In genomic region chr6:95621821-95622220, GRCm38 (mm10) we compare ENCODE assay signal across 9 mouse cellular contexts.
DNase-seq lines count a peak whose midpoint lies in the region; ATAC-seq lines count a peak whose summit lies in the region.
"Had no signal": no experiment of that assay in that cellular context is flagged by ENCODE, and none has a peak within 500 bp of the region (broad histone marks: within the 10 kb centered on the region; RNA-seq: fewer than 3 reads in every experiment).

No protein-coding gene starts in this region.

- no peak overlapping the region for H3K4me2 ChIP-seq in midbrain, embryonic 15.5 days
- H3K4me2 ChIP-seq: liver, embryonic 15.5 days had no signal

- H3K27ac ChIP-seq in midbrain, embryonic 15.5 days, result no peak overlapping the region
- H3K27ac ChIP-seq in midbrain, embryonic 10.5 days (replicated peaks), result no peak overlapping the region
- H3K27ac ChIP-seq: liver, embryonic 15.5 days had no signal

- no peaks in the 10 kb centered on the region for H3K9me3 ChIP-seq in midbrain, embryonic 15.5 days
- H3K9me3 ChIP-seq in midbrain, embryonic 10.5 days (replicated peaks), result no peaks in the 10 kb centered on the region
- H3K9me3 ChIP-seq: liver, embryonic 15.5 days had no signal

- peaks cover 4% of the 10 kb centered on the region; the same call in 1 of the 2 replicates for H3K4me1 ChIP-seq in midbrain, embryonic 15.5 days
- H3K4me1 ChIP-seq in midbrain, embryonic 10.5 days, result no peaks in the 10 kb centered on the region
- H3K4me1 ChIP-seq: liver, embryonic 15.5 days had no signal

- no peaks in the 10 kb centered on the region for H3K36me3 ChIP-seq in midbrain, embryonic 15.5 days (replicated peaks)
- no peaks in the 10 kb centered on the region for H3K36me3 ChIP-seq in midbrain, embryonic 10.5 days

- peak; percentile 59 for DNase-seq in adrenal gland, adult 2 months
- no peak for DNase-seq in adrenal gland, adult 18-20 months (ENCODE audit: low spot score in 2 of 2)
- DNase-seq in midbrain, embryonic 10.5 days (ENCODE audit: low spot score), result no peak
- peak; percentile 21 to 27 for DNase-seq in frontal cortex, postnatal 36 days (ENCODE audit: low spot score in 2 of 2)
- DNase-seq in kidney, postnatal 14 days, result peak; percentile 68
- DNase-seq in ovary, postnatal 14 days (ENCODE audit: low spot score), result peak; percentile 32
- no peak for DNase-seq in embryo, embryonic 10 days (ENCODE audit: low spot score)

- peak; percentile 70; the same call in 1 of the 2 replicates for ATAC-seq in midbrain, embryonic 15.5 days (replicated peaks)

- no peak overlapping the region for H3K9ac ChIP-seq in midbrain, embryonic 15.5 days
- H3K9ac ChIP-seq: liver, embryonic 15.5 days had no signal

- no peaks in the 10 kb centered on the region for H3K27me3 ChIP-seq in midbrain, embryonic 15.5 days (replicated peaks)
- no peaks in the 10 kb centered on the region for H3K27me3 ChIP-seq in midbrain, embryonic 10.5 days (ENCODE audit: low read depth, poor library complexity, severe bottlenecking)
- H3K27me3 ChIP-seq: liver, embryonic 15.5 days had no signal

- WGBS in midbrain, embryonic 15.5 days, result 58% methylated on average over 2 of the region's 2 CpGs
- 94% methylated on average over 2 of the region's 2 CpGs for WGBS in midbrain, embryonic 10.5 days

- no peak overlapping the region for H3K4me3 ChIP-seq in midbrain, embryonic 15.5 days
- no peak overlapping the region for H3K4me3 ChIP-seq in midbrain, embryonic 10.5 days
- H3K4me3 ChIP-seq: liver, embryonic 15.5 days had no signal

Comparison
In these comparisons a context has a peak if more than half of its experiments do, and no peak if none do; other contexts are left out.
1. DNase-seq: peak in adrenal gland, adult 2 months (single experiment), frontal cortex, postnatal 36 days (2 of 2), kidney, postnatal 14 days (single experiment) and ovary, postnatal 14 days (single experiment); none in adrenal gland, adult 18-20 months (0 of 2), midbrain, embryonic 10.5 days (single experiment) and embryo, embryonic 10 days (single experiment).